Mouse (Mus musculus): ENCODE results near the gene Cep131.
A peak's percentile ranks its signal among the peaks of the same experiment; 100 is the strongest.

Cep131 gene

GRCm38 (mm10) chr11:120086702-120087152 is at the start of gene Cep131:
Gene Cep131, minus strand, starts transcription at chr11:120086827.
- DNase-seq (ENCODE audit: low spot score in 2 of 2) = peak; percentile 97

- no peak for DNase-seq (ENCODE audit: low spot score in 2 of 2)
These were observed 49.6 kb upstream of the Cep131 start for GRCm38 (mm10) chr11:120136195-120136594.

- no peak for DNase-seq (ENCODE audit: low spot score in 2 of 2)
These were observed 48.4 kb upstream of the Cep131 start for GRCm38 (mm10) chr11:120134847-120135530.

GRCm38 (mm10) chr11:120134148-120134547 is 47.5 kb upstream of the Cep131 start:
- DNase-seq (ENCODE audit: low spot score in 2 of 2) = no peak

- DNase-seq (ENCODE audit: low spot score in 2 of 2) = no peak
These were observed 42.7 kb upstream of the Cep131 start for GRCm38 (mm10) chr11:120129281-120129680.

- no peak for DNase-seq (ENCODE audit: low spot score in 2 of 2)
These were observed 40.2 kb upstream of the Cep131 start for GRCm38 (mm10) chr11:120126845-120127244.

- no peak for DNase-seq (ENCODE audit: low spot score in 2 of 2)
These were observed 35.5 kb upstream of the Cep131 start for GRCm38 (mm10) chr11:120122126-120122525.

GRCm38 (mm10) chr11:120120642-120121420 is 34.2 kb upstream of the Cep131 start:
- DNase-seq (ENCODE audit: low spot score in 2 of 2) = peak in 1 of 2 experiments; percentile 47

GRCm38 (mm10) chr11:120119936-120120541 is 33.4 kb upstream of the Cep131 start:
- no peak for DNase-seq (ENCODE audit: low spot score in 2 of 2)

GRCm38 (mm10) chr11:120119108-120119507 is 32.5 kb upstream of the Cep131 start:
- DNase-seq (ENCODE audit: low spot score in 2 of 2) = no peak

- no peak for DNase-seq (ENCODE audit: low spot score in 2 of 2)
These were observed 31.0 kb upstream of the Cep131 start for GRCm38 (mm10) chr11:120117626-120118025.

- no peak for DNase-seq (ENCODE audit: low spot score in 2 of 2)
These were observed 28.0 kb upstream of the Cep131 start for GRCm38 (mm10) chr11:120114488-120115215.

- DNase-seq (ENCODE audit: low spot score in 2 of 2) = no peak
These were observed 25.5 kb upstream of the Cep131 start for GRCm38 (mm10) chr11:120112136-120112535.

- peak in 1 of 2 experiments; percentile 41 for DNase-seq (ENCODE audit: low spot score in 2 of 2)
These were observed 24.4 kb upstream of the Cep131 start for GRCm38 (mm10) chr11:120111033-120111432.

GRCm38 (mm10) chr11:120110554-120110953 is 23.9 kb upstream of the Cep131 start:
- no peak for DNase-seq (ENCODE audit: low spot score in 2 of 2)

GRCm38 (mm10) chr11:120109558-120110210 is 23.1 kb upstream of the Cep131 start:
- no peak for DNase-seq (ENCODE audit: low spot score in 2 of 2)

GRCm38 (mm10) chr11:120107796-120108195 is 21.2 kb upstream of the Cep131 start:
- no peak for DNase-seq (ENCODE audit: low spot score in 2 of 2)

- no peak for DNase-seq (ENCODE audit: low spot score in 2 of 2)
These were observed 20.4 kb upstream of the Cep131 start for GRCm38 (mm10) chr11:120107026-120107425.

- DNase-seq (ENCODE audit: low spot score in 2 of 2) = no peak
These were observed 16.9 kb upstream of the Cep131 start for GRCm38 (mm10) chr11:120103431-120103997.

- DNase-seq (ENCODE audit: low spot score in 2 of 2) = peak; percentile 47
These were observed 14.4 kb upstream of the Cep131 start for GRCm38 (mm10) chr11:120101036-120101435.
